16 mouse cellular contexts compared by ENCODE assay signal in the genomic region with DNA sequence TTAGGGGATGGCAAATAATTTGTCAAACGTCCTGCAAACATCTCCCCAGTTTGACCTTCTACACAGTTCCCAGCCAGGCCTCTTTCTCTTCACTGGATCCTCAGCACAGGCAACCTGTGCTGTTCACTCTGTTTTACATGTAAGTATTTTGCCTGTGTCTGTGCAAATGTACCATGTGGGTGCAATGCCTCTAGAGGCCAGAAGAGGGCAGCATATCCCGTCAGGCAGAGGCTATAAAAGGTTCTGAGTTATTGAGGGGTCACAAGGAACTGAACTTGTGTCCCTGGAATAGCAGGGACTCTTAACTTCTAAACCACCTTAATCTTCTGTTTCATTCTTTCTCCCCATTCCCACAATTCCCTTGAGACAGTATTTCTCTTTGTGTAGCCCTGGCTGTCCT.
A peak's percentile ranks its signal among the peaks of the same experiment; 100 is the strongest.
DNase-seq lines count a peak whose midpoint lies in the region; ATAC-seq and TF ChIP-seq lines count a peak whose summit lies in the region.
"Had no signal": no experiment of that assay in that cellular context is flagged by ENCODE, and none has a peak within 500 bp of the region (broad histone marks: within the 10 kb centered on the region; RNA-seq: fewer than 3 reads in every experiment).

No protein-coding gene starts in this region.

- H3K9ac ChIP-seq in liver, embryonic 14.5 days (replicated peaks) = no peak overlapping the region
- H3K9ac ChIP-seq in liver, embryonic 11.5 days (ENCODE audit: low read depth, low read length) = no peak overlapping the region
- H3K9ac ChIP-seq: hindbrain, embryonic 13.5 days; limb, embryonic 13.5 days had no signal

- no peaks in the 10 kb centered on the region for H3K4me1 ChIP-seq in liver, embryonic 14.5 days (replicated peaks; ENCODE audit: control insufficient read depth in 2 of 2, insufficient read depth in 2 of 2, low read length in 1 of 2)
- H3K4me1 ChIP-seq in liver, embryonic 11.5 days (replicated peaks; ENCODE audit: control insufficient read depth, insufficient read depth, low read length) = no peaks in the 10 kb centered on the region; the same call in 1 of the 2 replicates
- H3K4me1 ChIP-seq in E14TG2a.4 (replicated peaks; ENCODE audit: low read depth, low read length) = peaks cover 20% of the 10 kb centered on the region
- no peaks in the 10 kb centered on the region for H3K4me1 ChIP-seq in cortical plate, adult 2 months (ENCODE audit: control insufficient read depth, insufficient read depth, low read length)
- H3K4me1 ChIP-seq: hindbrain, embryonic 13.5 days; limb, embryonic 13.5 days had no signal

- 39% methylated on average over 2 of the region's 2 CpGs for WGBS in liver, embryonic 14.5 days (ENCODE audit: insufficient replicate concordance)
- 54% methylated on average over 2 of the region's 2 CpGs for WGBS in liver, embryonic 11.5 days

- no peak for TF ChIP-seq POLR2A in cortical plate, adult 2 months (IDR thresholded peaks at IDR 0.05; ENCODE audit: extremely low read depth, insufficient read depth, low read length)

- no peaks in the 10 kb centered on the region for H3K9me3 ChIP-seq in liver, embryonic 14.5 days (ENCODE audit: control insufficient read depth, low read length)
- no peaks in the 10 kb centered on the region for H3K9me3 ChIP-seq in liver, embryonic 11.5 days (ENCODE audit: control insufficient read depth, low read length)
- H3K9me3 ChIP-seq in E14TG2a.4 (ENCODE audit: low read length) = peaks cover 58% of the 10 kb centered on the region
- H3K9me3 ChIP-seq: hindbrain, embryonic 13.5 days; limb, embryonic 13.5 days had no signal

- no peak for ATAC-seq in liver, embryonic 14.5 days (ENCODE audit: insufficient read depth)
- no peak for ATAC-seq in liver, embryonic 11.5 days (replicated peaks; ENCODE audit: low FRiP score)

- H3K4me3 ChIP-seq in gastrocnemius, adult 2 months = no peak overlapping the region
- no peak overlapping the region for H3K4me3 ChIP-seq in liver, embryonic 14.5 days (ENCODE audit: insufficient read depth in 1 of 2, low read depth in 2 of 2, low read length in 2 of 2)
- no peak overlapping the region for H3K4me3 ChIP-seq in liver, embryonic 11.5 days (ENCODE audit: low read depth, low read length)
- H3K4me3 ChIP-seq in E14TG2a.4 (replicated peaks; ENCODE audit: low read length) = no peak overlapping the region
- no peak overlapping the region for H3K4me3 ChIP-seq in cortical plate, adult 2 months (ENCODE audit: insufficient read depth, low read length)
- H3K4me3 ChIP-seq: hindbrain, embryonic 13.5 days; limb, embryonic 13.5 days had no signal

- no peak for TF ChIP-seq EP300 in liver, embryonic 14.5 days (IDR thresholded peaks at IDR 0.05; ENCODE audit: low read depth)

- no peaks in the 10 kb centered on the region for H3K27me3 ChIP-seq in liver, embryonic 14.5 days (ENCODE audit: control insufficient read depth, insufficient read depth, low read length)
- H3K27me3 ChIP-seq in liver, embryonic 11.5 days (replicated peaks; ENCODE audit: control insufficient read depth, insufficient read depth, low read length) = no peaks in the 10 kb centered on the region
- no peaks in the 10 kb centered on the region for H3K27me3 ChIP-seq in E14TG2a.4 (ENCODE audit: insufficient read depth, low read length)
- H3K27me3 ChIP-seq: limb, embryonic 13.5 days had no signal

- intact Hi-C loops in gastrocnemius, adult 2 months (cut with DNase I) = loop anchor here (5.0 kb wide), 1 partner anchor 215 kb away; no protein-coding TSS in a partner anchor

- H3K4me2 ChIP-seq in liver, embryonic 14.5 days (ENCODE audit: low read depth) = no peak overlapping the region
- no peak overlapping the region for H3K4me2 ChIP-seq in liver, embryonic 11.5 days
- H3K4me2 ChIP-seq: hindbrain, embryonic 13.5 days; limb, embryonic 13.5 days had no signal

- H3K36me3 ChIP-seq in liver, embryonic 14.5 days (replicated peaks; ENCODE audit: control insufficient read depth, insufficient read depth, low read depth) = no peaks in the 10 kb centered on the region
- no peaks in the 10 kb centered on the region for H3K36me3 ChIP-seq in liver, embryonic 11.5 days (ENCODE audit: control insufficient read depth, insufficient read depth, low read length)
- H3K36me3 ChIP-seq in E14TG2a.4 (ENCODE audit: insufficient read depth, low read length) = peaks cover 25% of the 10 kb centered on the region
- H3K36me3 ChIP-seq: hindbrain, embryonic 13.5 days; limb, embryonic 13.5 days had no signal

- DNase-seq in gastrocnemius, adult 2 months = no peak
- DNase-seq in gastrocnemius, adult 8-10 months (ENCODE audit: low spot score in 2 of 2) = no peak
- no peak for DNase-seq in liver, embryonic 14.5 days (ENCODE audit: low read depth in 3 of 3, low spot score in 3 of 3)
- no peak for DNase-seq in liver, embryonic 11.5 days (ENCODE audit: low spot score)
- DNase-seq in urinary bladder, postnatal 4 days (ENCODE audit: low spot score in 2 of 2) = no peak
- no peak for DNase-seq in kidney, adult 8-10 months
- DNase-seq: cerebellum, adult 9-11 months; gastrocnemius, postnatal 25 days; kidney, postnatal 14 days; lung, postnatal 36 days; midbrain, embryonic 14.5 days; thymus, adult 2 months had no signal

- peak; percentile 48 for TF ChIP-seq CTCF in gastrocnemius, adult 2 months (IDR thresholded peaks at IDR 0.05)
- peak; percentile 66 for TF ChIP-seq CTCF in liver, embryonic 14.5 days (IDR thresholded peaks at IDR 0.05; ENCODE audit: low read depth)
- peak; percentile 64 for TF ChIP-seq CTCF in E14TG2a.4 (conservative IDR thresholded peaks at IDR 0.05; ENCODE audit: low read length)
- TF ChIP-seq CTCF in cortical plate, adult 2 months (IDR thresholded peaks at IDR 0.05; ENCODE audit: extremely low read depth, insufficient read depth, low read length) = 0 out of 2 replicates have a peak, but pooled peaks have one; percentile 7

- H3K27ac ChIP-seq in gastrocnemius, adult 2 months = no peak overlapping the region
- H3K27ac ChIP-seq in liver, embryonic 14.5 days = no peak overlapping the region
- H3K27ac ChIP-seq in liver, embryonic 11.5 days (ENCODE audit: low read depth, low read length) = no peak overlapping the region
- H3K27ac ChIP-seq in cortical plate, adult 2 months (ENCODE audit: insufficient read depth, low read length) = no peak overlapping the region
- H3K27ac ChIP-seq: hindbrain, embryonic 13.5 days; limb, embryonic 13.5 days had no signal

Comparison
In these comparisons a context has a peak if more than half of its experiments do, and no peak if none do; other contexts are left out.
1. CTCF ChIP-seq: peak in every context shown above with its lines; median percentile 66 in liver, embryonic 14.5 days; 64 in E14TG2a.4; 48 in gastrocnemius, adult 2 months; 7 in cortical plate, adult 2 months.